Mouse (Mus musculus) small intestine, adult 2 months (tissue): ENCODE data around the gene Mllt11.

Source experiments
- CTCF ChIP-seq: fragments of 200-500 bp; IDR thresholded peaks from 2 replicates; pipeline ENCODE4 v1.5.1; 2012; ENCODE audit warnings: low read depth, mild to moderate bottlenecking, control low read depth, inconsistent platforms, low read length, moderate library complexity, mixed read lengths; ENCODE audit not compliant: insufficient replicate concordance, insufficient read length; ENCODE audit errors: extremely low read depth
- POLR2A ChIP-seq: fragments of 200-500 bp; IDR thresholded peaks from 2 replicates; pipeline ENCODE4 v1.6.1; 2012; ENCODE audit warnings: low read depth, mild to moderate bottlenecking, control low read depth, inconsistent platforms, low read length, moderate library complexity

DNA sequence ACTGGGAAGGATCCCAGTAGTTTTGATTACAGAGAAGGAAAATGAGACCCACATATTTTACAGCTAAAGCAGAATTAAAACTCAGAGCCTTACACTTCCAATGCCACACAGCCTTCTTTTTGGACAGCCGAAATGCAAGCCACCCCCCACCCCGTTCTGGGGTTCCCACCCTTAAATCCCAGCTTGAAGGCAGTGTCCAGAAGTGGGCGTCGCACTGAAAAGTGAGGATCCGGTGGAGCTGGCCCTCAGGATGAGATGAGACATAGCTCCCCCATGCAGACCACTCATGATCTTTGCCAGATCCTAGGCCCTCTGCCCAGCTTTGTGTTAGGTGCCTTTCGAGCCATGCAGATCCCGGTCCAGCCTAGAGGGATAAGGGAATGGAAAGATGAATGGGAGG is 9.5 kb upstream of the Mllt11 start, which contains the start of gene Gm128:
- TF ChIP-seq POLR2A (no peak), CTCF (no peak)
